Mouse (Mus musculus) kidney, postnatal 0 days (tissue): ENCODE results near the gene C330021F23Rik. TPM values are rescaled to one million over a fixed set of nuclear protein-coding genes. Genes with fewer than 3 reads are reported as not detected.

Experiments used
- ATAC-seq: fragments of 200-750 bp; cut with Nextera tagmentation; replicated peaks from 2 replicates; pipeline ENCODE4 v1.8.0; 2017; ENCODE audit warnings: low read depth, moderate number of reproducible peaks, moderate TSS enrichment, moderate library complexity; ENCODE audit not compliant: low FRiP score
- DNase-seq: peaks from one replicate; pipeline ENCODE4 v3.0.0-alpha.2; 2016; ENCODE audit warnings: low spot score
- H3K27ac ChIP-seq: fragments of 300-500 bp; sonication (generic); 2 replicates; pipeline ENCODE4 v1.5.1; 2014; ENCODE audit warnings: mild to moderate bottlenecking
- H3K27me3 ChIP-seq: fragments of 300-500 bp; sonication (generic); 2 replicates; pipeline ENCODE4 v1.6.1; 2014; ENCODE audit warnings: low read length, mixed read lengths; ENCODE audit not compliant: insufficient read depth
- H3K36me3 ChIP-seq: fragments of 300-500 bp; sonication (generic); 2 replicates; pipeline ENCODE4 v1.6.1; 2014; ENCODE audit warnings: low read length, mixed read lengths; ENCODE audit not compliant: insufficient read depth
- H3K4me1 ChIP-seq: fragments of 300-500 bp; sonication (generic); replicated peaks from 2 replicates; pipeline ENCODE4 v1.6.1; 2014; ENCODE audit warnings: antibody characterized with exemption, low read length, mixed read lengths; ENCODE audit not compliant: insufficient read depth
- H3K4me2 ChIP-seq: fragments of 300-500 bp; sonication (generic); 2 replicates; pipeline ENCODE4 v1.6.1; 2014; ENCODE audit warnings: mild to moderate bottlenecking, low read length, moderate library complexity, mixed read lengths
- H3K4me3 ChIP-seq: fragments of 300-500 bp; sonication (generic); replicated peaks from 2 replicates; pipeline ENCODE4 v1.5.1; 2014; ENCODE audit warnings: low read depth, low read length
- H3K9ac ChIP-seq: fragments of 300-500 bp; sonication (generic); 2 replicates; pipeline ENCODE4 v1.6.1; 2014; ENCODE audit warnings: low read depth, low read length
- H3K9me3 ChIP-seq: fragments of 300-500 bp; sonication (generic); replicated peaks from 2 replicates; pipeline ENCODE4 v1.6.1; 2016; ENCODE audit warnings: low read length, inconsistent platforms, mixed read lengths
- CTCF ChIP-seq: IDR thresholded peaks from 2 replicates; pipeline ENCODE4 v1.5.1; 2016; ENCODE audit warnings: antibody characterized with exemption, low read depth, mild to moderate bottlenecking, moderate library complexity
- WGBS: fragments of 180-500 bp; shearing (Covaris S2); extraction: QIAGEN DNeasy Blood & Tissue Kit; methylation state at CpG from one replicate; pipeline ENCODE4 v1.1.7; 2014; 5-methylcytosine and 5-hydroxymethylcytosine counted together
- polyA plus RNA-seq: library from polyadenylated mRNA; unstranded; fragments of >200 nt; fragmentation: Nextera tagmentation; extraction: Ambion mirVana; gene quantifications from 2 replicates; pipeline ENCODE4 v1.2.1, GENCODE M21; 2015

C330021F23Rik gene
- polyA plus RNA-seq, result 4.4 and 5.2 TPM in 2 replicates

GRCm38 (mm10) chr8:3567641-3568371 lies at the start of gene C330021F23Rik:
TSS of gene C330021F23Rik (plus strand) at chr8:3567990.
- peak; percentile 95 for ATAC-seq
- peak within 1 kb of the TSS; percentile 17 for H3K4me3 ChIP-seq
- H3K4me2 ChIP-seq, result peak within 1 kb of the TSS; percentile 50
- peak within 1 kb of the TSS; percentile 55; the same call in 1 of the 2 replicates for H3K9ac ChIP-seq
- 3% methylated on average over 12 of the region's 12 CpGs for WGBS
- TF ChIP-seq CTCF, result no peak
- H3K4me1 ChIP-seq, result peaks cover 8% of the 10 kb centered on the region; the same call in 1 of the 2 replicates
- H3K27ac ChIP-seq, result peak within 1 kb of the TSS; percentile 77
- no peaks in the 10 kb centered on the region for H3K27me3 ChIP-seq
- H3K9me3 ChIP-seq, result no peaks in the 10 kb centered on the region
- peak; percentile 68 for DNase-seq
- H3K36me3 ChIP-seq, result no peaks in the 10 kb centered on the region

GRCm38 (mm10) chr8:3522007-3522697 lies 45.6 kb upstream of the C330021F23Rik start:
- Histone ChIP-seq H3K4me3 (no peak overlapping the region), H3K36me3 (peaks cover 37% of the 10 kb centered on the region), H3K27ac (no peak overlapping the region), H3K4me2 (no peak overlapping the region), H3K9me3 (no peaks in the 10 kb centered on the region), H3K27me3 (no peaks in the 10 kb centered on the region), H3K4me1 (no peaks in the 10 kb centered on the region), H3K9ac (no peak overlapping the region)
- 85% methylated on average over 13 of the region's 13 CpGs for WGBS
- DNase-seq (no peak), ATAC-seq (no peak)
- no peak for TF ChIP-seq CTCF

- no peak for TF ChIP-seq CTCF
- H3K27ac ChIP-seq, result no peak overlapping the region
- no peaks in the 10 kb centered on the region for H3K27me3 ChIP-seq
- H3K9me3 ChIP-seq, result no peaks in the 10 kb centered on the region
- WGBS, result 93% methylated on average over 5 of the region's 5 CpGs
- ATAC-seq (no peak), DNase-seq (no peak)
- H3K4me1 ChIP-seq, result no peaks in the 10 kb centered on the region
- no peak overlapping the region for H3K4me2 ChIP-seq
- H3K9ac ChIP-seq, result no peak overlapping the region
- no peak overlapping the region for H3K4me3 ChIP-seq
- H3K36me3 ChIP-seq, result peaks cover 22% of the 10 kb centered on the region; the same call in 1 of the 2 replicates
Observed at GRCm38 (mm10) chr8:3530816-3531215, 37.0 kb upstream of the C330021F23Rik start.

GRCm38 (mm10) chr8:3531936-3532335 lies 35.9 kb upstream of the C330021F23Rik start:
- ATAC-seq (no peak), DNase-seq (no peak)
- Histone ChIP-seq H3K27ac (no peak overlapping the region), H3K9ac (no peak overlapping the region), H3K36me3 (peaks cover 23% of the 10 kb centered on the region; the same call in 1 of the 2 replicates), H3K9me3 (no peaks in the 10 kb centered on the region), H3K27me3 (no peaks in the 10 kb centered on the region), H3K4me3 (no peak overlapping the region), H3K4me1 (no peaks in the 10 kb centered on the region), H3K4me2 (no peak overlapping the region)
- TF ChIP-seq CTCF, result no peak
- WGBS, result 96% methylated on average over 18 of the region's 18 CpGs

- no peak overlapping the region for H3K4me3 ChIP-seq
- no peaks in the 10 kb centered on the region for H3K9me3 ChIP-seq
- ATAC-seq (no peak), DNase-seq (no peak)
- no peak overlapping the region for H3K4me2 ChIP-seq
- 66% methylated on average over 15 of the region's 15 CpGs for WGBS
- H3K36me3 ChIP-seq, result peaks cover 42% of the 10 kb centered on the region
- H3K4me1 ChIP-seq, result no peaks in the 10 kb centered on the region
- TF ChIP-seq CTCF, result no peak
- no peak overlapping the region for H3K9ac ChIP-seq
- no peak overlapping the region for H3K27ac ChIP-seq
- no peaks in the 10 kb centered on the region for H3K27me3 ChIP-seq
Observed at GRCm38 (mm10) chr8:3536053-3536841, 31.5 kb upstream of the C330021F23Rik start.

- Histone ChIP-seq H3K4me3 (no peak overlapping the region), H3K9me3 (no peaks in the 10 kb centered on the region), H3K9ac (no peak overlapping the region), H3K4me2 (no peak overlapping the region), H3K27me3 (no peaks in the 10 kb centered on the region), H3K36me3 (peaks cover 35% of the 10 kb centered on the region), H3K4me1 (no peaks in the 10 kb centered on the region), H3K27ac (no peak overlapping the region)
- ATAC-seq (no peak), DNase-seq (no peak)
- no peak for TF ChIP-seq CTCF
- WGBS, result 98% methylated on average over 9 of the region's 9 CpGs
Observed at GRCm38 (mm10) chr8:3536940-3537339, 30.9 kb upstream of the C330021F23Rik start.
